Mouse (Mus musculus): ENCODE data around the gene Wdr76. TPM values are rescaled to one million over a fixed set of nuclear protein-coding genes. Genes with fewer than 3 reads are reported as not detected.
A peak's percentile ranks its signal among the peaks of the same experiment; 100 is the strongest.

The Wdr76 gene
- total and polyA plus RNA-seq, 2 experiments from 2014 or later = 3.4 to 9.5 TPM

DNA sequence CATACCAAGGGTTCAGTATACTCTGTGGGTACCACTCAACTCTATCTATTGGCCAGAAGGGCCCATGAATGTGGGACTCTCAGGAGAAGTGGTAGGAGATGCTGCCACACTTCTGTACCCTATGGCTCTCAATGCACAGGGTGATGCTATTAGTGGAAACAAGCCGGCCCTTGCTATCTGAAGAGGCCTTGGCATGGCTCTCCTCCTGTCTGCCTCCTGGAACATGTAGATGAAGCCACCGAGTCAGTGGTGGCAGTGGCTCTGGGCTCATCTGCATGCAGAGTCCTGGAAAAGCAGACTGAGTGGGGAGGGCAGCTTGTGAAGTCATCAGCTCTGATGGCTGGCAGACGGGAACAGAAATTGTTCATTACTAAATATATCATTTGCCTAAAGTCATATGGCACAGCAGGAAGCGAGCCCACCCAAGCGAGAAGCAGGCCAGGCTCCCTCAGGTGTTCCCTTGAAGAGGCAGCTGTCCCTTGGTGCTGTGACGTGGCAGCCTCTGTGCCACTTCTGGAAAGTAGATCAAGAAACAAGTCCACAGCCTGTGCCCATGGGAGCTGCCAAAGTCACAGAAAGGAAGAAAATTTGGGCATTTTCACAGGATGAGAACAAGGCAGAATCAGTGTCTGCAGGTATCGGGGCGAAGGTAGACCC, 64.6 kb downstream of the Wdr76 start:
- H3K27me3 ChIP-seq (ENCODE audit: control insufficient read depth, insufficient read depth, low read length) = 0 out of 2 replicates have a peak, but pooled peaks cover 7% of the 10 kb centered on the region
- H3K4me3 ChIP-seq (ENCODE audit: low read depth, low read length) = no peak overlapping the region
- H3K9me3 ChIP-seq (replicated peaks; ENCODE audit: control insufficient read depth, low read length) = no peaks in the 10 kb centered on the region
- ATAC-seq (ENCODE audit: insufficient read depth, low read depth) (peak; percentile 47; the same call in 1 of the 2 replicates), DNase-seq (ENCODE audit: low spot score) (no peak)
- no peak overlapping the region for H3K9ac ChIP-seq (replicated peaks; ENCODE audit: low read depth, low read length)
- WGBS = 26% methylated on average over 8 of the region's 8 CpGs
- H3K36me3 ChIP-seq (replicated peaks; ENCODE audit: control insufficient read depth, insufficient read depth, low read length) = no peaks in the 10 kb centered on the region
- no peak overlapping the region for H3K4me2 ChIP-seq (ENCODE audit: low read depth, low read length)
- TF ChIP-seq EP300 (IDR thresholded peaks at IDR 0.05; ENCODE audit: low read depth) = no peak
- no peak for TF ChIP-seq CTCF (IDR thresholded peaks at IDR 0.05; ENCODE audit: low read depth)
- peaks cover 12% of the 10 kb centered on the region; the same call in 1 of the 2 replicates for H3K4me1 ChIP-seq (ENCODE audit: control insufficient read depth, insufficient read depth)
- 0 out of 2 replicates have a peak overlapping the region, but pooled peaks have one; percentile 22 for H3K27ac ChIP-seq (ENCODE audit: low read depth)

DNA sequence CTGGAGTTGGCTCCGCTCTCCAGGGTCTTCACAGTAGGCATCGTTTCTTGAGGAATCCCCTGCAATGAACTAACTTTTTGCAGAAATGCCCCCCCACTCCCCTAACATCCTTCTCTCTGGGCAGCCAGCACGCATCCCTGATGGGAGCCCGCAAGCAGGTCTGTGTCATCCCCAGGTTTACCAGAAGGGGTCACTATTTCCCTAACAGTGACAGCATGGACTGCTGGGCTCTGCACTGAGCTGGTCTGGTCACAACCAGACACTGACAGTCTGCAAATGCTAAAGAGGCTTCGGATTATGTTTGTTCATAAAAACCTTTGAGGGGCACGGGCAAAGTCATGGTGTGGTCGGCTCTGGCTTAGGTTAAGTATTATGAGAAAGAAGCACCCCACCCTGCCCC, 65.3 kb downstream of the Wdr76 start:
- Histone ChIP-seq H3K9me3 (replicated peaks; ENCODE audit: control insufficient read depth, low read length) (no peaks in the 10 kb centered on the region), H3K36me3 (replicated peaks; ENCODE audit: control insufficient read depth, insufficient read depth, low read length) (no peaks in the 10 kb centered on the region), H3K4me1 (ENCODE audit: control insufficient read depth, insufficient read depth) (peaks cover 12% of the 10 kb centered on the region; the same call in 1 of the 2 replicates), H3K4me3 (ENCODE audit: low read depth, low read length) (no peak overlapping the region), H3K4me2 (ENCODE audit: low read depth, low read length) (no peak overlapping the region), H3K27ac (ENCODE audit: low read depth) (no peak overlapping the region), H3K27me3 (ENCODE audit: control insufficient read depth, insufficient read depth, low read length) (0 out of 2 replicates have a peak, but pooled peaks cover 7% of the 10 kb centered on the region), H3K9ac (replicated peaks; ENCODE audit: low read depth, low read length) (no peak overlapping the region)
- DNase-seq (ENCODE audit: low spot score) (peak; percentile 86), ATAC-seq (ENCODE audit: insufficient read depth, low read depth) (peak; percentile 86)
- 11% methylated on average over 7 of the region's 7 CpGs for WGBS
- TF ChIP-seq CTCF (IDR thresholded peaks at IDR 0.05; ENCODE audit: low read depth) = peak; percentile 96
- TF ChIP-seq EP300 (IDR thresholded peaks at IDR 0.05; ENCODE audit: low read depth) = no peak

DNA sequence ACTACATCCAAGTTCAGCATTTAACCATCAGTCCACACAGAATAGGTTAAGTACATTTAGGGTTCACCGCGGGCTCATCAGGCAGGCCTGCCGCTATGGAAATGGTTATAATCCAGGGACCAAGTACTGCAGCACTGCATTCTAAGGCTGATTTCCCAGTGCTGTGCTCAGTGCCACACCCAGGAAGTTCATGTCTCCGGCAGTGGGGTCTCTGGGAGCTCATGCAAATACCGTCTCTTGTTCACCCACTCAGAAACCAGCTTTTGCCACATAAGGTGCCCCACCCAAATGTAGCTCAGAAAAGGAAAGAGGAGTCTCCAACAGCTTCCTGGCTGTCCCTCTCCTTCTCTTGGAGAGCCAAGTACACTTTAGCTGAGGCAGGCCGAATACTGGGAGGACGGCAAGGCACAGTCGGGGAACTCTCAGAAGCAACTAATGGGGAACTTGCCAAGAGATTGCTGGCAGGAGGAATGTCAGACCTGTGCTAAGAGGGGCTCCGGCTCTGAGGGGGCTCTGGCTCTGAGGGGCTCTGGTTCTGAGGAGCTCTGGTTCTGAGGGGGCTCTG, 67.6 kb downstream of the Wdr76 start:
- H3K9ac ChIP-seq (replicated peaks; ENCODE audit: low read depth, low read length) = no peak overlapping the region
- ATAC-seq (ENCODE audit: insufficient read depth, low read depth) = no peak
- H3K9me3 ChIP-seq (replicated peaks; ENCODE audit: control insufficient read depth, low read length) = no peaks in the 10 kb centered on the region
- no peaks in the 10 kb centered on the region for H3K27me3 ChIP-seq (ENCODE audit: control insufficient read depth, insufficient read depth, low read length)
- no peak overlapping the region for H3K4me2 ChIP-seq (ENCODE audit: low read depth, low read length)
- no peak overlapping the region for H3K4me3 ChIP-seq (ENCODE audit: low read depth, low read length)
- 41% methylated on average over 9 of the region's 9 CpGs for WGBS
- peak; percentile 25 for DNase-seq (ENCODE audit: low spot score)
- H3K27ac ChIP-seq (ENCODE audit: low read depth) = no peak overlapping the region
- no peaks in the 10 kb centered on the region for H3K36me3 ChIP-seq (replicated peaks; ENCODE audit: control insufficient read depth, insufficient read depth, low read length)
- peaks cover 12% of the 10 kb centered on the region; the same call in 1 of the 2 replicates for H3K4me1 ChIP-seq (ENCODE audit: control insufficient read depth, insufficient read depth)
- TF ChIP-seq EP300 (IDR thresholded peaks at IDR 0.05; ENCODE audit: low read depth) (no peak), CTCF (IDR thresholded peaks at IDR 0.05; ENCODE audit: low read depth) (no peak)

DNA sequence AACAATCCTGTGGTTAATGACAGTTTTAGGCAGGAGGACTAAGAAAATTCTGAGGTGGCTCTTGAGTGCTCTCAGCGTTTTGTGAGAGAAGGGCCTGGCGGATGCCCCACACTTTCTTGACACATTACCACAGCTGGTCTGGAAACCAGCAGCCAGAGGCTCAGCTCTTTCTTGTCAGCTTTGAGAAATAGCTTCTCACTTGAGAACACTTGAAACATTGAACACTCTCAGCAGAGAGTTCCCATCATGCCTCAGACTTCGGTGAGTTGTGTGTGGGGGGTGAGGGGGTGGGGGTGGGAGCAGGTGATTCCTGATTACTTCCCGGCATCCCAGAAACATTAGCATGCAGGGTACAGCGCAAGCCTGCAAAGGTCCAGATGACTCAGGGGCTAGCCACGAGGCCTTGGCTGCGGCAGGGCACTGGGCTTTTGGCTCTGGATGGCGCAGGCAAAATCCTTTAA, 69.2 kb downstream of the Wdr76 start:
- TF ChIP-seq CTCF (IDR thresholded peaks at IDR 0.05; ENCODE audit: low read depth) (no peak), EP300 (IDR thresholded peaks at IDR 0.05; ENCODE audit: low read depth) (no peak)
- no peaks in the 10 kb centered on the region for H3K27me3 ChIP-seq (ENCODE audit: control insufficient read depth, insufficient read depth, low read length)
- 47% methylated on average over 8 of the region's 8 CpGs for WGBS
- DNase-seq (ENCODE audit: low spot score) (no peak), ATAC-seq (ENCODE audit: insufficient read depth, low read depth) (no peak)
- peaks cover 10% of the 10 kb centered on the region; the same call in 1 of the 2 replicates for H3K4me1 ChIP-seq (ENCODE audit: control insufficient read depth, insufficient read depth)
- no peak overlapping the region for H3K27ac ChIP-seq (ENCODE audit: low read depth)
- no peak overlapping the region for H3K9ac ChIP-seq (replicated peaks; ENCODE audit: low read depth, low read length)
- no peak overlapping the region for H3K4me2 ChIP-seq (ENCODE audit: low read depth, low read length)
- no peak overlapping the region for H3K4me3 ChIP-seq (ENCODE audit: low read depth, low read length)
- no peaks in the 10 kb centered on the region for H3K36me3 ChIP-seq (replicated peaks; ENCODE audit: control insufficient read depth, insufficient read depth, low read length)
- no peaks in the 10 kb centered on the region for H3K9me3 ChIP-seq (replicated peaks; ENCODE audit: control insufficient read depth, low read length)

DNA sequence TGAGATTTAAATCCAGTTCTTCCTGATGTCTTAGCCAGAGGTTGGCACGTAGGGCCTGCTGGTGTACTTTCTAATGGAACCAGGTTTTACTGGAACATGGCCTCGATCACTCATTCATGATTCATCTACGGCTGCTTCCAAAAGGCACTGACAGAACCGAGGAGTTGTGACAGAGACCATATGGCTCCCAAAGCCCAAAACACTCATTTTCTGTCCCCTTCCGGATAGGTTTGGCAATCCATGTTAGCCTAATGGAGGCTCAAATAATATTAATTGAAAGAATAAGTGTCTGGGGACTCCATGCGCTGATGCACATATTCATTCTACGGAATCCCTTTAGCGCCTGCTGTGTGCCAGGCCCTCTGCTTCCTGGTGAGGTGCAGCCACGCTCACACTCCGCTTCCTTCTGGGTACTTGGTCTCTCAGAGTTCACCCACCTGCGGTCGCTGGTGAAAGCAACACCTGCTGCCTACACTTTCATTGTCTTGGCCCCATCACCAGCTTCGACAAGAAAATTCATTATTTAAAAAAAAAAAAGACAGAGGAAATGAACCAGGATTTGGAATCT, 76.4 kb downstream of the Wdr76 start:
- H3K27me3 ChIP-seq (ENCODE audit: control insufficient read depth, insufficient read depth, low read length) = no peaks in the 10 kb centered on the region
- no peak for DNase-seq (ENCODE audit: low spot score)
- H3K4me2 ChIP-seq (ENCODE audit: low read depth, low read length) = no peak overlapping the region
- WGBS = 79% methylated on average over 13 of the region's 13 CpGs
- no peak overlapping the region for H3K27ac ChIP-seq (ENCODE audit: low read depth)
- H3K36me3 ChIP-seq (replicated peaks; ENCODE audit: control insufficient read depth, insufficient read depth, low read length) = no peaks in the 10 kb centered on the region
- no peak for TF ChIP-seq CTCF (IDR thresholded peaks at IDR 0.05; ENCODE audit: low read depth)
- TF ChIP-seq EP300 (IDR thresholded peaks at IDR 0.05; ENCODE audit: low read depth) = no peak
- H3K4me1 ChIP-seq (ENCODE audit: control insufficient read depth, insufficient read depth) = peaks cover 15% of the 10 kb centered on the region
- no peak for ATAC-seq (ENCODE audit: insufficient read depth, low read depth)
- no peak overlapping the region for H3K9ac ChIP-seq (replicated peaks; ENCODE audit: low read depth, low read length)
- no peak overlapping the region for H3K4me3 ChIP-seq (ENCODE audit: low read depth, low read length)
- H3K9me3 ChIP-seq (replicated peaks; ENCODE audit: control insufficient read depth, low read length) = no peaks in the 10 kb centered on the region

All from heart, postnatal 0 days (tissue).